ENCODE assay signal across 9 mouse cellular contexts in the genomic region with DNA sequence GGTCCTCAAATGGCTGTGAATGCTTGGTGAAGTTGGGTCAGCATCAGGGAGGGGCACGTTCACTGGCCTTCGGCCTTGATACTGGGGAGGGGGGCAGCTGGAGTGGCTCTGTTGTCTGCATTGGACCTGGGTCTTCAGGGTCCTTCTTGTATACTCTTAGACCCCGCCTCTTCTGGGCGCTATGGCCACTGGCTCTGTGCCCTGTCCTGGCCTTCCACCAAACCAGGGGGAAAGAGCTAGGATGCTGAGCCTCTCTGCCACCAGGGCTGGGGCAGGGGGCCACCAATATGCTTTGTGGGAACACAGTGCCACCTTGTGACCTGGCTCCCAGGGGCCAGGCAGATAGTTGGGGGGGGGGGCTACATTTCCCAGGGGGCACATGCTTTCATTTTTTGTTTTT.
DNase-seq lines count a peak whose midpoint lies in the region; ATAC-seq and TF ChIP-seq lines count a peak whose summit lies in the region.
"Had no signal": no experiment of that assay in that cellular context is flagged by ENCODE, and none has a peak within 500 bp of the region (broad histone marks: within the 10 kb centered on the region; RNA-seq: fewer than 3 reads in every experiment).

No protein-coding gene starts in this region.

- no peaks in the 10 kb centered on the region for H3K36me3 ChIP-seq in forebrain, embryonic 13.5 days (ENCODE audit: poor library complexity, severe bottlenecking)
- no peaks in the 10 kb centered on the region for H3K36me3 ChIP-seq in liver, postnatal 0 days (replicated peaks; ENCODE audit: insufficient read depth, low read length)

- H3K4me2 ChIP-seq in forebrain, embryonic 13.5 days: peak overlapping the region; percentile 35; the same call in 1 of the 2 replicates
- H3K4me2 ChIP-seq in liver, postnatal 0 days (ENCODE audit: low read depth, low read length): peak overlapping the region; percentile 55; the same call in 1 of the 2 replicates

- no peaks in the 10 kb centered on the region for H3K9me3 ChIP-seq in forebrain, embryonic 13.5 days (replicated peaks)
- no peaks in the 10 kb centered on the region for H3K9me3 ChIP-seq in liver, postnatal 0 days (ENCODE audit: low read length)

- peak overlapping the region; percentile 91; the same call in 1 of the 2 replicates for H3K27ac ChIP-seq in layer of hippocampus, adult 2 months
- H3K27ac ChIP-seq in forebrain, embryonic 13.5 days: peak overlapping the region; percentile 46
- H3K27ac ChIP-seq in liver, postnatal 0 days (ENCODE audit: low read depth): no peak overlapping the region
- H3K27ac ChIP-seq: left cerebral cortex, adult 2 months had no signal

- TF ChIP-seq EP300 in liver, postnatal 0 days (IDR thresholded peaks at IDR 0.05; ENCODE audit: low read depth): no peak

- WGBS in forebrain, embryonic 13.5 days: 39% methylated on average over 4 of the region's 4 CpGs
- 56% methylated on average over 4 of the region's 4 CpGs for WGBS in liver, postnatal 0 days (ENCODE audit: insufficient replicate concordance)

- no peak overlapping the region for H3K4me3 ChIP-seq in layer of hippocampus, adult 2 months
- no peak overlapping the region for H3K4me3 ChIP-seq in forebrain, embryonic 13.5 days
- no peak overlapping the region for H3K4me3 ChIP-seq in liver, postnatal 0 days (ENCODE audit: low read depth, low read length)
- H3K4me3 ChIP-seq: left cerebral cortex, adult 2 months had no signal

- ATAC-seq in forebrain, embryonic 13.5 days: no peak
- ATAC-seq in liver, postnatal 0 days: no peak
- ATAC-seq in activated CD4-positive, CD25-positive, alpha-beta regulatory T cell, adult 4 months: no peak

- H3K4me1 ChIP-seq in forebrain, embryonic 13.5 days: peaks cover 89% of the 10 kb centered on the region
- peaks cover 27% of the 10 kb centered on the region for H3K4me1 ChIP-seq in liver, postnatal 0 days (ENCODE audit: insufficient read depth)

- H3K9ac ChIP-seq in forebrain, embryonic 13.5 days: 0 out of 2 replicates have a peak overlapping the region, but pooled peaks have one; percentile 43
- H3K9ac ChIP-seq in liver, postnatal 0 days (replicated peaks): no peak overlapping the region

- TF ChIP-seq CTCF in layer of hippocampus, adult 2 months (conservative IDR thresholded peaks at IDR 0.05): peak; percentile 39
- TF ChIP-seq CTCF in liver, postnatal 0 days (IDR thresholded peaks at IDR 0.05; ENCODE audit: low read depth): 0 out of 2 replicates have a peak, but pooled peaks have one; percentile 5

- DNase-seq in layer of hippocampus, adult 2 months (ENCODE audit: low spot score in 2 of 2): no peak
- no peak for DNase-seq in layer of hippocampus, adult 9-10 months (ENCODE audit: low spot score)
- DNase-seq in heart, postnatal 4 days: peak; percentile 77
- no peak for DNase-seq in liver, postnatal 0 days
- no peak for DNase-seq in cerebellum, adult 18-20 months
- DNase-seq in MN1 (ENCODE audit: low spot score): no peak

- peaks cover 6% of the 10 kb centered on the region; the same call in 1 of the 2 replicates for H3K27me3 ChIP-seq in forebrain, embryonic 13.5 days
- no peaks in the 10 kb centered on the region for H3K27me3 ChIP-seq in liver, postnatal 0 days (ENCODE audit: insufficient read depth, low read length)
